Mouse (Mus musculus) G1E (cell line): ENCODE data around the gene Incenp.

Experiments used
- CTCF ChIP-seq: IDR thresholded peaks from 2 replicates; pipeline ENCODE4 v1.5.1; 2012; ENCODE audit warnings: low read depth, low read length, inconsistent platforms, mixed read lengths
- GATA1 ChIP-seq: IDR thresholded peaks from 2 replicates; pipeline ENCODE4 v1.6.1; 2012; ENCODE audit warnings: borderline replicate concordance, low read length, inconsistent platforms, mixed read lengths
- GATA2 ChIP-seq: IDR thresholded peaks from 2 replicates; pipeline ENCODE4 v1.6.1; 2012; ENCODE audit warnings: low read depth, low read length, inconsistent platforms, borderline replicate concordance
- POLR2AphosphoS5 ChIP-seq: IDR thresholded peaks from 2 replicates; pipeline ENCODE4 v1.6.1; 2012; ENCODE audit warnings: low read depth, low read length, inconsistent platforms; ENCODE audit not compliant: insufficient replicate concordance
- TAL1 ChIP-seq: conservative IDR thresholded peaks from 2 replicates; pipeline ENCODE4 v1.6.1; 2012; ENCODE audit warnings: low read depth, low read length, inconsistent platforms, mixed read lengths

GRCm38 (mm10) chr19:9933908-9934307 lies 34.6 kb upstream of the Incenp start:
- TF ChIP-seq CTCF (no peak), POLR2AphosphoS5 (no peak), GATA2 (no peak), TAL1 (no peak), GATA1 (no peak)
